Mouse (Mus musculus) forebrain, postnatal 0 days (tissue): Measurements from ENCODE around the gene Adipoq. TPM values are rescaled to one million over a fixed set of nuclear protein-coding genes. Genes with fewer than 3 reads are reported as not detected.
A peak's percentile ranks its signal among the peaks of the same experiment; 100 is the strongest.

ENCODE experiments used
- ATAC-seq: fragments of 200-750 bp; cut with Nextera tagmentation; 2 replicates; pipeline ENCODE4 v1.8.0; 2017; ENCODE audit warnings: mild to moderate bottlenecking, moderate library complexity
- DNase-seq: peaks from one replicate; pipeline ENCODE4 v3.0.0-alpha.2; 2015
- H3K27ac ChIP-seq: fragments of 300-500 bp; sonication (generic); 2 replicates; pipeline ENCODE4 v1.5.1; 2014; ENCODE audit warnings: low read depth, mild to moderate bottlenecking, antibody characterized with exemption, low read length, moderate library complexity, mixed read lengths
- H3K27me3 ChIP-seq: fragments of 300-500 bp; sonication (generic); 2 replicates; pipeline ENCODE4 v1.6.1; 2014; ENCODE audit warnings: mild to moderate bottlenecking, low read length, mixed read lengths; ENCODE audit not compliant: insufficient read depth
- H3K36me3 ChIP-seq: fragments of 300-500 bp; sonication (generic); 2 replicates; pipeline ENCODE4 v1.6.1; 2014; ENCODE audit warnings: mild to moderate bottlenecking, moderate library complexity; ENCODE audit not compliant: insufficient read depth
- H3K4me1 ChIP-seq: fragments of 300-500 bp; sonication (generic); 2 replicates; pipeline ENCODE4 v1.6.1; 2014; ENCODE audit warnings: antibody characterized with exemption; ENCODE audit not compliant: insufficient read depth
- H3K4me2 ChIP-seq: fragments of 300-500 bp; sonication (generic); 2 replicates; pipeline ENCODE4 v1.6.1; 2014; ENCODE audit warnings: low read depth, mild to moderate bottlenecking, moderate library complexity
- H3K4me3 ChIP-seq: fragments of 300-500 bp; sonication (generic); 2 replicates; pipeline ENCODE4 v1.5.1; 2014; ENCODE audit warnings: low read depth, low read length, mixed read lengths
- H3K9ac ChIP-seq: fragments of 300-500 bp; sonication (generic); 2 replicates; pipeline ENCODE4 v1.6.1; 2014; ENCODE audit warnings: mild to moderate bottlenecking
- H3K9me3 ChIP-seq: fragments of 300-500 bp; sonication (generic); 2 replicates; pipeline ENCODE4 v1.6.1; 2016; ENCODE audit warnings: low read length
- CTCF ChIP-seq: sonication (generic); IDR thresholded peaks from 2 replicates; pipeline ENCODE4 v1.5.1; 2016; ENCODE audit warnings: antibody characterized with exemption, control low read depth, low read depth
- WGBS: fragments of 180-500 bp; shearing (Covaris S2); extraction: QIAGEN DNeasy Blood & Tissue Kit; methylation state at CpG from one replicate; pipeline ENCODE4 v1.1.7; 2014; 5-methylcytosine and 5-hydroxymethylcytosine counted together
- polyA plus RNA-seq: library from polyadenylated mRNA; unstranded; fragments of >200 nt; fragmentation: Nextera tagmentation; extraction: Ambion mirVana; gene quantifications from 2 replicates; pipeline ENCODE4 v1.2.1, GENCODE M21; 2015
- total RNA-seq: library from RNA; depleted of rRNA; stranded (reverse); fragments of >200 nt; gene quantifications from 2 replicates; pipeline ENCODE4 v1.2.3, GENCODE M21; 2014

Gene Adipoq
- total and polyA plus RNA-seq, 2 experiments from 2014 or later = 0.52 TPM; not detected in 1

GRCm38 (mm10) chr16:23149396-23149795 lies 3.1 kb downstream of the Adipoq start:
- H3K36me3 ChIP-seq = no peaks in the 10 kb centered on the region
- no peak overlapping the region for H3K9ac ChIP-seq
- DNase-seq = no peak
- no peaks in the 10 kb centered on the region for H3K27me3 ChIP-seq
- no peak overlapping the region for H3K27ac ChIP-seq
- 88% methylated on average over 8 of the region's 8 CpGs for WGBS
- no peaks in the 10 kb centered on the region for H3K9me3 ChIP-seq
- H3K4me2 ChIP-seq = no peak overlapping the region
- H3K4me3 ChIP-seq = no peak overlapping the region
- H3K4me1 ChIP-seq = no peaks in the 10 kb centered on the region
- no peak for ATAC-seq
- no peak for TF ChIP-seq CTCF

GRCm38 (mm10) chr16:23151423-23151822 lies 5.1 kb downstream of the Adipoq start:
- Histone ChIP-seq H3K36me3 (no peaks in the 10 kb centered on the region), H3K9ac (no peak overlapping the region), H3K4me1 (no peaks in the 10 kb centered on the region), H3K4me3 (no peak overlapping the region), H3K27me3 (no peaks in the 10 kb centered on the region), H3K27ac (no peak overlapping the region), H3K4me2 (no peak overlapping the region), H3K9me3 (no peaks in the 10 kb centered on the region)
- DNase-seq = peak; percentile 43
- WGBS = 10% methylated on average over 2 of the region's 2 CpGs
- TF ChIP-seq CTCF = peak; percentile 69
- peak; percentile 60; the same call in 1 of the 2 replicates for ATAC-seq

GRCm38 (mm10) chr16:23154261-23154660 lies 7.9 kb downstream of the Adipoq start:
- WGBS = 81% methylated on average over 5 of the region's 5 CpGs
- Histone ChIP-seq H3K9me3 (no peaks in the 10 kb centered on the region), H3K4me2 (no peak overlapping the region), H3K36me3 (no peaks in the 10 kb centered on the region), H3K9ac (no peak overlapping the region), H3K4me1 (no peaks in the 10 kb centered on the region), H3K27ac (no peak overlapping the region), H3K27me3 (no peaks in the 10 kb centered on the region), H3K4me3 (no peak overlapping the region)
- no peak for TF ChIP-seq CTCF
- ATAC-seq (no peak), DNase-seq (no peak)

- ATAC-seq (no peak), DNase-seq (no peak)
- H3K9me3 ChIP-seq = no peaks in the 10 kb centered on the region
- H3K4me3 ChIP-seq = no peak overlapping the region
- H3K27me3 ChIP-seq = no peaks in the 10 kb centered on the region
- H3K27ac ChIP-seq = no peak overlapping the region
- no peaks in the 10 kb centered on the region for H3K4me1 ChIP-seq
- WGBS = 95% methylated on average over 13 of the region's 13 CpGs
- H3K9ac ChIP-seq = no peak overlapping the region
- TF ChIP-seq CTCF = no peak
- no peaks in the 10 kb centered on the region for H3K36me3 ChIP-seq
- H3K4me2 ChIP-seq = no peak overlapping the region
These were observed 10.7 kb downstream of the Adipoq start for GRCm38 (mm10) chr16:23157013-23157412.

- Histone ChIP-seq H3K4me3 (no peak overlapping the region), H3K9ac (no peak overlapping the region), H3K36me3 (no peaks in the 10 kb centered on the region), H3K4me2 (no peak overlapping the region), H3K4me1 (no peaks in the 10 kb centered on the region), H3K9me3 (no peaks in the 10 kb centered on the region), H3K27me3 (no peaks in the 10 kb centered on the region), H3K27ac (no peak overlapping the region)
- WGBS = 92% methylated on average over 7 of the region's 7 CpGs
- no peak for TF ChIP-seq CTCF
- ATAC-seq (no peak), DNase-seq (no peak)
These were observed 12.0 kb downstream of the Adipoq start for GRCm38 (mm10) chr16:23158292-23158691.

- no peak for TF ChIP-seq CTCF
- Histone ChIP-seq H3K27ac (no peak overlapping the region), H3K4me1 (no peaks in the 10 kb centered on the region), H3K4me2 (no peak overlapping the region), H3K27me3 (no peaks in the 10 kb centered on the region), H3K9ac (no peak overlapping the region), H3K9me3 (no peaks in the 10 kb centered on the region), H3K36me3 (no peaks in the 10 kb centered on the region), H3K4me3 (no peak overlapping the region)
- WGBS = 70% methylated on average over 2 of the region's 2 CpGs
- DNase-seq (no peak), ATAC-seq (no peak)
These were observed 12.6 kb downstream of the Adipoq start for GRCm38 (mm10) chr16:23158957-23159356.

- WGBS = 48% methylated on average over 2 of the region's 2 CpGs
- H3K9me3 ChIP-seq = no peaks in the 10 kb centered on the region
These were observed 13.4 kb downstream of the Adipoq start for GRCm38 (mm10) chr16:23159749-23160148.

GRCm38 (mm10) chr16:23162116-23162515 lies 15.8 kb downstream of the Adipoq start:
- no peak overlapping the region for H3K27ac ChIP-seq
- no peaks in the 10 kb centered on the region for H3K27me3 ChIP-seq
- no peak overlapping the region for H3K9ac ChIP-seq
- WGBS = 83% methylated on average over 3 of the region's 3 CpGs
- no peak for TF ChIP-seq CTCF
- no peak overlapping the region for H3K4me3 ChIP-seq
- no peaks in the 10 kb centered on the region for H3K36me3 ChIP-seq
- H3K4me2 ChIP-seq = no peak overlapping the region
- no peak for DNase-seq
- ATAC-seq = no peak
- H3K9me3 ChIP-seq = no peaks in the 10 kb centered on the region
- no peaks in the 10 kb centered on the region for H3K4me1 ChIP-seq

More at GRCm38 (mm10) chr16:23159749-23160148, 13.4 kb downstream of the Adipoq start:
- Histone ChIP-seq H3K27ac (no peak overlapping the region), H3K9ac (no peak overlapping the region), H3K27me3 (no peaks in the 10 kb centered on the region), H3K4me1 (no peaks in the 10 kb centered on the region), H3K4me2 (no peak overlapping the region), H3K36me3 (no peaks in the 10 kb centered on the region), H3K4me3 (no peak overlapping the region)
- ATAC-seq (no peak), DNase-seq (no peak)
- no peak for TF ChIP-seq CTCF
